Comparison of ENCODE assay signal across 9 mouse cellular contexts in genomic region chr17:15824337-15824736, GRCm38 (mm10). TPM values are rescaled to one million over a fixed set of nuclear protein-coding genes. Genes with fewer than 3 reads are reported as not detected.
DNase-seq lines count a peak whose midpoint lies in the region; ATAC-seq and TF ChIP-seq lines count a peak whose summit lies in the region.
"Had no signal": no experiment of that assay in that cellular context is flagged by ENCODE, and none has a peak within 500 bp of the region (broad histone marks: within the 10 kb centered on the region; RNA-seq: fewer than 3 reads in every experiment).

No protein-coding gene starts in this region.

- no peak for DNase-seq in heart, adult 2 months
- no peak for DNase-seq in heart, postnatal 14 days
- peak; percentile 84 for DNase-seq in brain, embryonic 14.5 days (ENCODE audit: low read depth)
- DNase-seq in hindbrain, embryonic 10.5 days (ENCODE audit: low spot score), result no peak
- no peak for DNase-seq in urinary bladder, postnatal 36 days (ENCODE audit: low spot score in 2 of 2)
- no peak for DNase-seq in urinary bladder, postnatal 14 days (ENCODE audit: low spot score)

- peak overlapping the region; percentile 66 for H3K4me2 ChIP-seq in midbrain, embryonic 12.5 days (replicated peaks)

- no peak for TF ChIP-seq CTCF in heart, adult 2 months (IDR thresholded peaks at IDR 0.05)
- TF ChIP-seq CTCF in brain, embryonic 14.5 days (IDR thresholded peaks at IDR 0.05; ENCODE audit: borderline replicate concordance, extremely low read depth, insufficient read depth, insufficient read length), result no peak

- peak overlapping the region; percentile 60 for H3K9ac ChIP-seq in heart, adult 2 months (ENCODE audit: low read depth, low read length)
- H3K9ac ChIP-seq in midbrain, embryonic 12.5 days (replicated peaks), result peak overlapping the region; percentile 98

- H3K27me3 ChIP-seq in heart, adult 2 months (ENCODE audit: control insufficient read depth, insufficient read depth, low read length), result no peaks in the 10 kb centered on the region
- H3K27me3 ChIP-seq in hindbrain, embryonic 10.5 days (ENCODE audit: insufficient read depth, poor library complexity, severe bottlenecking), result peaks cover 6% of the 10 kb centered on the region; the same call in 1 of the 2 replicates
- no peaks in the 10 kb centered on the region for H3K27me3 ChIP-seq in midbrain, embryonic 12.5 days

- no peak for TF ChIP-seq POLR2A in heart, adult 2 months (IDR thresholded peaks at IDR 0.05; ENCODE audit: insufficient read depth, low read depth, low read length)
- no peak for TF ChIP-seq POLR2A in brain, embryonic 14.5 days (IDR thresholded peaks at IDR 0.05; ENCODE audit: borderline replicate concordance, extremely low read depth, insufficient read depth, insufficient read length, poor library complexity, severe bottlenecking)

- TF ChIP-seq EP300 in heart, adult 2 months (IDR thresholded peaks at IDR 0.05; ENCODE audit: insufficient read depth, low read depth, low read length), result no peak

- H3K27ac ChIP-seq in heart, adult 2 months, result peak overlapping the region; percentile 88
- H3K27ac ChIP-seq in hindbrain, embryonic 10.5 days, result peak overlapping the region; percentile 98
- H3K27ac ChIP-seq in midbrain, embryonic 12.5 days (replicated peaks), result peak overlapping the region; percentile 95

- peaks cover 13% of the 10 kb centered on the region for H3K4me1 ChIP-seq in heart, adult 2 months (ENCODE audit: control insufficient read depth, insufficient read depth, low read length)
- H3K4me1 ChIP-seq in hindbrain, embryonic 10.5 days (replicated peaks), result peaks cover 53% of the 10 kb centered on the region
- H3K4me1 ChIP-seq in midbrain, embryonic 12.5 days, result peaks cover 51% of the 10 kb centered on the region

- no peaks in the 10 kb centered on the region for H3K9me3 ChIP-seq in hindbrain, embryonic 10.5 days
- no peaks in the 10 kb centered on the region for H3K9me3 ChIP-seq in midbrain, embryonic 12.5 days

- H3K36me3 ChIP-seq in heart, adult 2 months (ENCODE audit: control insufficient read depth, insufficient read depth, low read length), result peaks cover 11% of the 10 kb centered on the region
- peaks cover 23% of the 10 kb centered on the region for H3K36me3 ChIP-seq in hindbrain, embryonic 10.5 days
- peaks cover 16% of the 10 kb centered on the region for H3K36me3 ChIP-seq in midbrain, embryonic 12.5 days

- 35% methylated on average over 11 of the region's 11 CpGs for WGBS in heart, adult 2 months
- WGBS in hindbrain, embryonic 10.5 days, result 51% methylated on average over 11 of the region's 11 CpGs
- WGBS in midbrain, embryonic 12.5 days, result 43% methylated on average over 11 of the region's 11 CpGs

- ATAC-seq in midbrain, embryonic 12.5 days (ENCODE audit: low FRiP score, low read depth), result no peak
- ATAC-seq in megakaryocyte progenitor cell, adult 5-6 weeks (replicated peaks; ENCODE audit: poor library complexity), result no peak

- H3K4me3 ChIP-seq in heart, adult 2 months, result peak overlapping the region; percentile 74
- H3K4me3 ChIP-seq in hindbrain, embryonic 10.5 days, result peak overlapping the region; percentile 98
- peak overlapping the region; percentile 98 for H3K4me3 ChIP-seq in midbrain, embryonic 12.5 days

- intact Hi-C loops in heart, adult 2 months (cut with DNase I), result loop anchor here (10.0 kb wide), 2 partner anchors 450 to 880 kb away; partner anchors contain the start of genes 1600012H06Rik, Dll1 and Wdr27
- intact Hi-C loops in heart, postnatal 14 days (cut with DNase I), result loop anchor here (2.0 kb wide), 1 partner anchor 16 kb away; no protein-coding TSS in a partner anchor

- peaks cover 6% of the 10 kb centered on the region for H3K79me2 ChIP-seq in heart, adult 2 months (replicated peaks; ENCODE audit: control insufficient read depth, insufficient read depth, low read length)

RNA-seq across cellular contexts. Expression of gene Rgmb, which starts 6.5 kb away (rescaled TPM):
- total RNA-seq in heart, adult 2 months (2021), result 10 to 100 TPM; 21.7 to 25.5 TPM
- polyA plus RNA-seq in heart, adult 2 months (2012; rRNA removed), result 17.2 and 19.5 TPM in 2 replicates
- total RNA-seq in heart, postnatal 14 days (2021), result 10 to 100 TPM; 26.4 to 28.8 TPM
- polyA plus RNA-seq in brain, embryonic 14.5 days (2012; rRNA removed), result 140 and 187 TPM in 2 replicates
- 29.3 and 75.7 TPM in 2 replicates for polyA plus RNA-seq in hindbrain, embryonic 10.5 days (2016; fragmentation: Nextera tagmentation; extraction: Ambion mirVana)
- polyA plus RNA-seq in midbrain, embryonic 12.5 days (2016; fragmentation: Nextera tagmentation; extraction: Ambion mirVana), result 101 and 124 TPM in 2 replicates
- 0.05 TPM in 1 of 2 replicates, not detected in the other for total RNA-seq in megakaryocyte progenitor cell, adult 5-6 weeks (2015)
- 0.04 and 0.14 TPM in 2 replicates for total RNA-seq in megakaryocyte progenitor cell, adult 5-6 weeks (2017)
- total RNA-seq: common myeloid progenitor, adult 5-6 weeks had no signal
